In genomic region chr5:12564602-12565220, GRCm38 (mm10) we compare ENCODE assay signal across 10 mouse cellular contexts.
DNase-seq lines count a peak whose midpoint lies in the region; ATAC-seq and TF ChIP-seq lines count a peak whose summit lies in the region.
"Had no signal": no experiment of that assay in that cellular context is flagged by ENCODE, and none has a peak within 500 bp of the region (broad histone marks: within the 10 kb centered on the region; RNA-seq: fewer than 3 reads in every experiment).

No protein-coding gene starts in this region.

- H3K9ac ChIP-seq in embryonic facial prominence, embryonic 11.5 days (replicated peaks; ENCODE audit: low read length) = no peak overlapping the region
- H3K9ac ChIP-seq in neural tube, embryonic 11.5 days (ENCODE audit: low read length) = no peak overlapping the region
- H3K9ac ChIP-seq in forebrain, postnatal 0 days = no peak overlapping the region

- H3K4me2 ChIP-seq in embryonic facial prominence, embryonic 11.5 days (ENCODE audit: low read depth, low read length) = no peak overlapping the region
- no peak overlapping the region for H3K4me2 ChIP-seq in neural tube, embryonic 11.5 days (ENCODE audit: low read depth)
- no peak overlapping the region for H3K4me2 ChIP-seq in forebrain, postnatal 0 days (ENCODE audit: low read depth)

- peak; percentile 79 for TF ChIP-seq CTCF in forebrain, postnatal 0 days (IDR thresholded peaks at IDR 0.05; ENCODE audit: low read depth)

- 0 out of 2 replicates have a peak, but pooled peaks have one; percentile 66 for ATAC-seq in embryonic facial prominence, embryonic 11.5 days (replicated peaks; ENCODE audit: insufficient number of reproducible peaks, low FRiP score, low TSS enrichment, low read depth)
- 0 out of 2 replicates have a peak, but pooled peaks have one; percentile 54 for ATAC-seq in neural tube, embryonic 11.5 days (ENCODE audit: insufficient read depth, low FRiP score, low TSS enrichment)
- ATAC-seq in forebrain, postnatal 0 days = peak; percentile 88
- no peak; the same call in 1 of the 2 replicates for ATAC-seq in granulocyte monocyte progenitor cell, adult 5-6 weeks (replicated peaks; ENCODE audit: poor library complexity, severe bottlenecking)

- no peaks in the 10 kb centered on the region for H3K36me3 ChIP-seq in embryonic facial prominence, embryonic 11.5 days (replicated peaks; ENCODE audit: control insufficient read depth, insufficient read depth, low read depth, low read length)
- H3K36me3 ChIP-seq in embryonic facial prominence, embryonic 10.5 days (replicated peaks) = no peaks in the 10 kb centered on the region
- H3K36me3 ChIP-seq in neural tube, embryonic 11.5 days (ENCODE audit: control insufficient read depth, insufficient read depth, low read length) = no peaks in the 10 kb centered on the region
- no peaks in the 10 kb centered on the region for H3K36me3 ChIP-seq in forebrain, postnatal 0 days (ENCODE audit: insufficient read depth)

- WGBS in embryonic facial prominence, embryonic 11.5 days = 34% methylated on average over 2 of the region's 2 CpGs
- WGBS in embryonic facial prominence, embryonic 10.5 days = 44% methylated on average over 2 of the region's 2 CpGs
- WGBS in neural tube, embryonic 11.5 days = 58% methylated on average over 2 of the region's 2 CpGs
- 55% methylated on average over 2 of the region's 2 CpGs for WGBS in forebrain, postnatal 0 days

- H3K27ac ChIP-seq in embryonic facial prominence, embryonic 11.5 days (replicated peaks; ENCODE audit: low read depth, low read length) = no peak overlapping the region
- H3K27ac ChIP-seq in embryonic facial prominence, embryonic 10.5 days (replicated peaks) = no peak overlapping the region
- H3K27ac ChIP-seq in neural tube, embryonic 11.5 days (ENCODE audit: low read depth, low read length) = no peak overlapping the region
- H3K27ac ChIP-seq in forebrain, postnatal 0 days (ENCODE audit: low read depth, low read length) = no peak overlapping the region

- no peaks in the 10 kb centered on the region for H3K4me1 ChIP-seq in embryonic facial prominence, embryonic 11.5 days (ENCODE audit: control insufficient read depth, insufficient read depth, low read length)
- peaks cover 19% of the 10 kb centered on the region for H3K4me1 ChIP-seq in embryonic facial prominence, embryonic 10.5 days
- H3K4me1 ChIP-seq in neural tube, embryonic 11.5 days (ENCODE audit: control insufficient read depth, insufficient read depth, low read length) = no peaks in the 10 kb centered on the region
- H3K4me1 ChIP-seq in forebrain, postnatal 0 days (ENCODE audit: insufficient read depth) = no peaks in the 10 kb centered on the region

- no peaks in the 10 kb centered on the region for H3K27me3 ChIP-seq in embryonic facial prominence, embryonic 11.5 days (ENCODE audit: control insufficient read depth, insufficient read depth, low read length)
- no peaks in the 10 kb centered on the region for H3K27me3 ChIP-seq in embryonic facial prominence, embryonic 10.5 days (replicated peaks; ENCODE audit: low read depth, poor library complexity, severe bottlenecking)
- H3K27me3 ChIP-seq in neural tube, embryonic 11.5 days (ENCODE audit: control insufficient read depth, insufficient read depth, low read length) = no peaks in the 10 kb centered on the region
- H3K27me3 ChIP-seq in forebrain, postnatal 0 days (ENCODE audit: insufficient read depth, low read length) = no peaks in the 10 kb centered on the region

- H3K4me3 ChIP-seq in embryonic facial prominence, embryonic 11.5 days (ENCODE audit: low read depth, low read length) = no peak overlapping the region
- no peak overlapping the region for H3K4me3 ChIP-seq in embryonic facial prominence, embryonic 10.5 days
- H3K4me3 ChIP-seq in neural tube, embryonic 11.5 days (ENCODE audit: low read depth, low read length) = no peak overlapping the region
- H3K4me3 ChIP-seq in forebrain, postnatal 0 days (ENCODE audit: low read depth, low read length) = no peak overlapping the region

- peak; percentile 61 for DNase-seq in embryonic facial prominence, embryonic 11.5 days (ENCODE audit: low spot score)
- no peak for DNase-seq in embryonic facial prominence, embryonic 10.5 days (ENCODE audit: low spot score)
- DNase-seq in neural tube, embryonic 11.5 days (ENCODE audit: low spot score) = no peak
- no peak for DNase-seq in neural tube, embryonic 10.5 days (ENCODE audit: extremely low spot score, low spot score)
- peak; percentile 73 for DNase-seq in forebrain, postnatal 0 days
- peak; percentile 28 for DNase-seq in right cerebral cortex, postnatal 4 days
- DNase-seq in ovary, postnatal 36 days (ENCODE audit: low spot score) = no peak
- DNase-seq: cerebellum, postnatal 36 days; heart, adult 18-20 months had no signal

- H3K9me3 ChIP-seq in embryonic facial prominence, embryonic 11.5 days (replicated peaks; ENCODE audit: control insufficient read depth, low read length) = no peaks in the 10 kb centered on the region
- H3K9me3 ChIP-seq in embryonic facial prominence, embryonic 10.5 days = no peaks in the 10 kb centered on the region
- H3K9me3 ChIP-seq in neural tube, embryonic 11.5 days (ENCODE audit: control insufficient read depth, low read length) = no peaks in the 10 kb centered on the region
- no peaks in the 10 kb centered on the region for H3K9me3 ChIP-seq in forebrain, postnatal 0 days (ENCODE audit: low read length)

Comparison
In these comparisons a context has a peak if more than half of its experiments do, and no peak if none do; other contexts are left out.
1. DNase-seq: peak in embryonic facial prominence, embryonic 11.5 days (single experiment), forebrain, postnatal 0 days (single experiment) and right cerebral cortex, postnatal 4 days (single experiment); none in embryonic facial prominence, embryonic 10.5 days (single experiment), neural tube, embryonic 11.5 days (single experiment), neural tube, embryonic 10.5 days (single experiment) and ovary, postnatal 36 days (single experiment).